Mouse (Mus musculus) thymus, adult 2 months (tissue): ENCODE results near the gene Tmem184b. TPM values are rescaled to one million over a fixed set of nuclear protein-coding genes. Genes with fewer than 3 reads are reported as not detected.

Experiments
- DNase-seq: peaks from one replicate; pipeline ENCODE4 v3.0.0; 2021
- H3K27ac ChIP-seq: fragments of 200-500 bp; 2 replicates; pipeline ENCODE4 v1.5.1; 2012; ENCODE audit warnings: low read length, control low read depth; ENCODE audit not compliant: control insufficient read depth, insufficient read depth
- H3K27me3 ChIP-seq: fragments of 200-500 bp; 2 replicates; pipeline ENCODE4 v1.6.1; 2012; ENCODE audit warnings: mild to moderate bottlenecking, low read length, moderate library complexity, mixed read lengths; ENCODE audit not compliant: control insufficient read depth, insufficient read depth
- H3K36me3 ChIP-seq: fragments of 200-500 bp; 2 replicates; pipeline ENCODE4 v1.6.1; 2012; ENCODE audit warnings: mild to moderate bottlenecking, low read length, moderate library complexity; ENCODE audit not compliant: control insufficient read depth, insufficient read depth
- H3K4me1 ChIP-seq: fragments of 200-500 bp; replicated peaks from 2 replicates; pipeline ENCODE4 v1.6.1; 2012; ENCODE audit warnings: low read length; ENCODE audit not compliant: control insufficient read depth, insufficient read depth
- H3K4me3 ChIP-seq: fragments of 200-500 bp; 2 replicates; pipeline ENCODE4 v1.5.1; 2012; ENCODE audit warnings: mild to moderate bottlenecking, low read length, control low read depth, moderate library complexity; ENCODE audit not compliant: control insufficient read depth, insufficient read depth
- CTCF ChIP-seq: fragments of 200-500 bp; IDR thresholded peaks from 2 replicates; pipeline ENCODE4 v1.5.1; 2012; ENCODE audit warnings: mild to moderate bottlenecking, control low read depth, low read length, moderate library complexity, borderline replicate concordance; ENCODE audit not compliant: control insufficient read depth, poor library complexity, insufficient read depth; ENCODE audit errors: extremely low read depth
- POLR2A ChIP-seq: fragments of 200-500 bp; IDR thresholded peaks from 2 replicates; pipeline ENCODE4 v1.6.1; 2012; ENCODE audit warnings: mild to moderate bottlenecking, low read length, control low read depth, moderate library complexity; ENCODE audit not compliant: control insufficient read depth, poor library complexity, insufficient read depth; ENCODE audit errors: extremely low read depth
- WGBS: fragments of 180-500 bp; shearing (Covaris S2); methylation state at CpG from one replicate; pipeline ENCODE4 v1.1.7; 2018; 5-methylcytosine and 5-hydroxymethylcytosine counted together
- polyA plus RNA-seq: library from polyadenylated mRNA; depleted of rRNA; stranded (reverse); fragments of >200 nt; gene quantifications from 2 replicates; pipeline ENCODE4 v1.2.3, GENCODE M21; 2012

Tmem184b gene
- polyA plus RNA-seq, 1 experiment: 225 TPM

DNA sequence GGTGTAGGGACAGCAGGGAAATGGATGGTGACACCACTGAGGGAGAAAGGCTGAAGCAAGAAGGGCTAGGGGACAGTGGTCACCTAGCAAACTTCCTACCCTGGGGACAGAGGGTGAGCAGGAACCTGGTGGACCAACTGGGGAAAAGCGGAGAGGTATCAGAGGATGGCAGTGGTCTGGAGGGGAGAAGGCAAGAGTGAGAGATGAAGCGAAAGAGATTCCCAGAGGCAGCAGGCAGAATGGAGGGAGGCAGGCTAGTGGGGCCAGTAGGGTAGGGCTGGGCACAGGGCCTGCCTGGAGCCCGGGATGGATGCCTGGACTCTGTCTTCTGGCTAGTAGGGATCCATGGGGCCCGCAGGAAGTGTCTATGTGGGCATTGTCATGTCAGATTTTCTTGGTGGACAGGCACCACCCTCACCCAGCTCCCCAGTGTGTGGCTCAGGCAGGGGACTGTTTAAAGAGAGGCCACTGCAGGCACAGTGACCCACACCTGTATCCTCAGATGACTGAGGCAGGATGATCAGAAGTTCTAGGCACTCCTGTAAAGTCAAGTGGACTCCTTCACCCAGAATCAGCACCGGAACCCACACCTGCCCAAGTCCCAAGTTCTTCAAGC is 49.6 kb downstream of the Tmem184b start:
- no peak overlapping the region for H3K27ac ChIP-seq
- no peak overlapping the region for H3K4me3 ChIP-seq
- no peaks in the 10 kb centered on the region for H3K36me3 ChIP-seq
- peaks cover 25% of the 10 kb centered on the region for H3K4me1 ChIP-seq
- DNase-seq: no peak
- WGBS: 95% methylated on average over 5 of the region's 5 CpGs
- no peaks in the 10 kb centered on the region for H3K27me3 ChIP-seq
- TF ChIP-seq POLR2A (no peak), CTCF (no peak)

DNA sequence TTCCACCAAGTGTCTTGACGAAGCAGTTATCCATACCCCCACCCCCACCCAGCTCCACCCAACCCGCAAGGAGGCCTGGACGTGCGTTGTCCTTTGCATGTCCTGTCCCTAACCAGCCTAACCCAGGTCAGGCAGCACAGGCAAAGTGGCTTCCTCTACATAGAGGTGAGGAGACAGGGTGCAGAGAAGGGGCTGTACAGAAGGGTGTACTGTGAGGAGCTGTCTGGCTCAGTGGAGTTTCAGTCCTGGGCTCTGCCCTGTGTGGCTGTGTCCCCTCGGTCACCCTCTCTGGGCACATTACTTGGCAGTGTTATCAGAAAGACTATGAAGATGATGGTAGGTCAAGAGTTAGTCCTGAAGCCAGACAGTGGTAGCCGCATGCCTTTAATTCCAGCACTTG is 50.9 kb downstream of the Tmem184b start:
- DNase-seq: no peak
- no peaks in the 10 kb centered on the region for H3K27me3 ChIP-seq
- H3K4me3 ChIP-seq: no peak overlapping the region
- TF ChIP-seq CTCF (no peak), POLR2A (no peak)
- H3K27ac ChIP-seq: no peak overlapping the region
- peaks cover 33% of the 10 kb centered on the region for H3K4me1 ChIP-seq
- 98% methylated on average over 6 of the region's 6 CpGs for WGBS
- no peaks in the 10 kb centered on the region for H3K36me3 ChIP-seq

DNA sequence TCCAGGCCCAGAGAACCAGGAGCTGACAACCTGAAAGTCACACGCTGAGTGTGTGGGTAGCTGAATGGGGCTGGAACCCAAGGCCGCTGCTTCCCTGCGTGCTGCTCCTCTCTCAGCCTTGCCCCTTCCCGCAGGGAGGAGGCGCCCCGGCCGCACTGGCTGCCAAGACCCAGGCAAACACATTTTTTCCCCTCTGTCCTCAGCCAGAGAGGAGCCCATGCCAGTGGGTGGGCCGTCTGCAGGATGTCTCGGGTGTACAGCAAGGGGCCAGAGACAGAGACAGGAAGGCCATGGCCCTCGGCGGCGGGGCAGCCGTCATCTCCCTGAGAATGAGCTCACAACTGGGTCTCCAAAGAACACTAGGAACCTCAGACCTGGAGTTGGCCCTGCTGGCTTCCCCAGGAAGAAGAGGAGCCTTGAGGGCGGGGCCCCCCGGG is 52.0 kb downstream of the Tmem184b start:
- no peak for DNase-seq
- Histone ChIP-seq H3K27ac (no peak overlapping the region), H3K27me3 (no peaks in the 10 kb centered on the region), H3K4me1 (peaks cover 31% of the 10 kb centered on the region), H3K36me3 (no peaks in the 10 kb centered on the region), H3K4me3 (no peak overlapping the region)
- WGBS: 80% methylated on average over 15 of the region's 15 CpGs
- TF ChIP-seq POLR2A (no peak), CTCF (no peak)

DNA sequence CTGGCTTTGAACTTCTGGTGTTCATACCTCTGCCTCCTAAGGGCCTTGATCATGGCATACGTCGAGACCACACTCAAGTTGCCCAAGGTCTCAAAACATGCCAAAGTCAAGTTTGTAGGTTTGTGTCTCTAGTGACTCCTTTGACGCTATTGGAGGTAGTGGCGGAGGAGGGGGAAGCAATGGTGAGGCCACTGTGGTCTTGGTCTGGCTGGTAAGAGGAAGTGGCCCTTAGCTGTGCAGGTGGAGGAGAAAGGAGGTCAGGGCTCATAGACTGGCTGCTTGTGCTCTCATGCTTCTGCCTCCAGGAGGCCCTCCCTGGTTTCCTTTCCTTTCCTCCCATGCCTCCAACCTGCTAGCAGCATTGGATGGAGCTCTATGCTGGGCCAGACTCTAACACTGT is 52.5 kb downstream of the Tmem184b start:
- no peaks in the 10 kb centered on the region for H3K36me3 ChIP-seq
- H3K4me1 ChIP-seq: peaks cover 27% of the 10 kb centered on the region
- WGBS: 87% methylated on average over 4 of the region's 4 CpGs
- TF ChIP-seq CTCF (no peak), POLR2A (no peak)
- DNase-seq: no peak
- H3K27me3 ChIP-seq: no peaks in the 10 kb centered on the region
- H3K4me3 ChIP-seq: no peak overlapping the region
- no peak overlapping the region for H3K27ac ChIP-seq

- TF ChIP-seq CTCF (no peak), POLR2A (no peak)
- Histone ChIP-seq H3K4me3 (no peak overlapping the region), H3K4me1 (peaks cover 25% of the 10 kb centered on the region), H3K36me3 (no peaks in the 10 kb centered on the region), H3K27me3 (no peaks in the 10 kb centered on the region), H3K27ac (no peak overlapping the region)
- no peak for DNase-seq
- 85% methylated on average over 8 of the region's 8 CpGs for WGBS
These were observed 54.7 kb downstream of the Tmem184b start for GRCm38 (mm10) chr15:79348651-79349050.

DNA sequence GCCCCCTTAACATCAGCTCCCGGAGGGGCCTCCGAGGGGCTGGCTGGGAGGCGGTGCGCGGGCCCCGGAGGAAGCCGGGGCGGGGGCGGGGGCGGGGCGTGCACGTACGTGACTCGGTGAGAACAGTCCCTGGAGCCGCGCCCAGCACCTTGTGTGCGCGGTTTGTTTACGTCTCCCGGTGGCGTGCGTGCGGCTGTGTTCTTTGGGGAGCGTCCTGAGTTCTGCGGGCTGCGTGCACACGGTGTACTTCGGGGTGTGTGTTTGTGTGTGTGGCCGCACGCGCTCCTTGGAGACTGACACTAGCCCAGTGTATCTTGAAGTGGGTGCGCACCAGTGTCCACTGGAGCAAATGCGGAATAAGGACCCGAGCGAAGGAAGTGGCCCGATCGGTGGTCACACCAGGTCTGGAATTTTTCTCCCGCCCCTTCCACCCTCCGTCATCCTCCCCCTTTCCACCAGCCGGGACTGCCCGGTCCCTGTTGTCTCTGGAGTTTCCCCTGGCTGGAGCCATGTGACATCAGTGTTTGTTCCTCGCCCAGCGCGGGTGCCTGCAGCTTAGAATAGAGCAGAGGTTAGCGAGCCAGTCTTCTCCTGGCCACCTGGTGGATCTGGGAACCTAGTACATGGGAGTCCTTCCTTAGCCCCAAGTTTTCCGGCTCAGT is 55.4 kb downstream of the Tmem184b start:
- WGBS: 2% methylated on average over 46 of the region's 46 CpGs
- H3K36me3 ChIP-seq: no peaks in the 10 kb centered on the region
- peak overlapping the region; percentile 92 for H3K4me3 ChIP-seq
- H3K4me1 ChIP-seq: peaks cover 25% of the 10 kb centered on the region
- H3K27ac ChIP-seq: peak overlapping the region; percentile 50; the same call in 1 of the 2 replicates
- TF ChIP-seq POLR2A (peak; percentile 23; the same call in 1 of the 2 replicates), CTCF (no peak; the same call in 1 of the 2 replicates)
- DNase-seq: peak; percentile 76
- no peaks in the 10 kb centered on the region for H3K27me3 ChIP-seq
